Mouse (Mus musculus) kidney, embryonic 14.5 days (tissue): Measurements from ENCODE around the gene Fstl3. TPM values are rescaled to one million over a fixed set of nuclear protein-coding genes. Genes with fewer than 3 reads are reported as not detected.
A peak's percentile ranks its signal among the peaks of the same experiment; 100 is the strongest.

Source experiments
- ATAC-seq: fragments of 200-750 bp; cut with Nextera tagmentation; 2 replicates; pipeline ENCODE4 v1.8.0; 2017; ENCODE audit warnings: moderate number of reproducible peaks, mild to moderate bottlenecking, moderate TSS enrichment, moderate library complexity; ENCODE audit not compliant: low FRiP score, low TSS enrichment
- H3K27ac ChIP-seq: fragments of 300-500 bp; sonication (generic); 2 replicates; pipeline ENCODE4 v1.5.1; 2014; ENCODE audit warnings: low read depth, mild to moderate bottlenecking, low read length, moderate library complexity, mixed read lengths
- H3K27me3 ChIP-seq: fragments of 300-500 bp; sonication (generic); 2 replicates; pipeline ENCODE4 v1.6.1; 2014; ENCODE audit warnings: mild to moderate bottlenecking, low read length; ENCODE audit not compliant: control insufficient read depth, insufficient read depth
- H3K36me3 ChIP-seq: fragments of 300-500 bp; sonication (generic); 2 replicates; pipeline ENCODE4 v1.6.1; 2014; ENCODE audit warnings: low read length, mixed read lengths; ENCODE audit not compliant: control insufficient read depth, insufficient read depth
- H3K4me1 ChIP-seq: fragments of 300-500 bp; sonication (generic); 2 replicates; pipeline ENCODE4 v1.6.1; 2014; ENCODE audit warnings: low read length, mixed read lengths; ENCODE audit not compliant: control insufficient read depth, insufficient read depth
- H3K4me2 ChIP-seq: fragments of 300-500 bp; sonication (generic); replicated peaks from 2 replicates; pipeline ENCODE4 v1.6.1; 2014; ENCODE audit warnings: low read depth, mild to moderate bottlenecking, low read length
- H3K4me3 ChIP-seq: fragments of 300-500 bp; sonication (generic); 2 replicates; pipeline ENCODE4 v1.5.1; 2014; ENCODE audit warnings: mild to moderate bottlenecking, low read length
- H3K9ac ChIP-seq: fragments of 300-500 bp; sonication (generic); 2 replicates; pipeline ENCODE4 v1.6.1; 2014; ENCODE audit warnings: low read depth, mild to moderate bottlenecking, low read length, moderate library complexity
- H3K9me3 ChIP-seq: fragments of 300-500 bp; sonication (generic); 2 replicates; pipeline ENCODE4 v1.6.1; 2016; ENCODE audit warnings: low read length; ENCODE audit not compliant: control insufficient read depth
- WGBS: fragments of 180-500 bp; shearing (Covaris S2); extraction: QIAGEN DNeasy Blood & Tissue Kit; methylation state at CpG from one replicate; pipeline ENCODE4 v1.1.7; 2014; 5-methylcytosine and 5-hydroxymethylcytosine counted together
- polyA plus RNA-seq: library from polyadenylated mRNA; unstranded; fragments of >200 nt; fragmentation: Nextera tagmentation; extraction: Ambion mirVana; gene quantifications from 2 replicates; pipeline ENCODE4 v1.2.1, GENCODE M21; 2014

The Fstl3 gene
- polyA plus RNA-seq, 1 experiment from 2014 or later = 8.2 TPM

DNA sequence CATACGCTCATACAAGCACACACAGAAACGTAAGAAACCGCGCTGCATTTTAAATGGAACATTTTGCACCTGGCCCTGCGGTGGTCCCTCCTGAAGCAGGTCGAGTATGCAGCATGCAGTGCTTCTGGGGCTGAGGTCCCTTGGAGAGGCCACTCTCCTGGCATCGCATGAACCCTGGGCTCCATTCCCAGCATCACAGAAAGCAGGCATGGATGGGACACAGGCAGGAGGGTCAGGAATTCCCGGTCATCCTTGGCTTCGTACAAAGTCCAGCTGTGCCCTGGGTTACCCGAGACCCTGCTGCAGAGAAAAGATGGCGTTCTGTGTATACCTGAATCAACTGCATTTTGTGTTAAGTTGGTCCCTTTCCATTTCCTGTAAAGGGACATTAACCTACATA is 23.4 kb downstream of the Fstl3 start:
- Histone ChIP-seq H3K4me1 (peaks cover 61% of the 10 kb centered on the region), H3K27ac (no peak overlapping the region)
- no peak for ATAC-seq

GRCm38 (mm10) chr10:79801837-79802236 is 24.8 kb downstream of the Fstl3 start:
- 25% methylated on average over 3 of the region's 3 CpGs for WGBS
- no peak overlapping the region for H3K4me3 ChIP-seq
- H3K27ac ChIP-seq = peak overlapping the region; percentile 79
- no peaks in the 10 kb centered on the region for H3K36me3 ChIP-seq
- H3K27me3 ChIP-seq = no peaks in the 10 kb centered on the region
- no peak overlapping the region for H3K4me2 ChIP-seq
- peaks cover 64% of the 10 kb centered on the region for H3K4me1 ChIP-seq
- H3K9me3 ChIP-seq = no peaks in the 10 kb centered on the region
- H3K9ac ChIP-seq = no peak overlapping the region; the same call in 1 of the 2 replicates
- ATAC-seq = no peak

More for the DNA sequence above, 23.4 kb downstream of the Fstl3 start:
- Histone ChIP-seq H3K9me3 (no peaks in the 10 kb centered on the region), H3K27me3 (no peaks in the 10 kb centered on the region), H3K4me2 (no peak overlapping the region), H3K36me3 (no peaks in the 10 kb centered on the region), H3K9ac (no peak overlapping the region), H3K4me3 (no peak overlapping the region)
- 68% methylated on average over 11 of the region's 11 CpGs for WGBS

GRCm38 (mm10) chr10:79802331-79802971 is 25.4 kb downstream of the Fstl3 start:
- Histone ChIP-seq H3K9ac (no peak overlapping the region; the same call in 1 of the 2 replicates), H3K9me3 (no peaks in the 10 kb centered on the region), H3K4me1 (peaks cover 60% of the 10 kb centered on the region), H3K4me2 (no peak overlapping the region; the same call in 1 of the 2 replicates), H3K36me3 (peaks cover under 1% of the 10 kb centered on the region; the same call in 1 of the 2 replicates), H3K4me3 (no peak overlapping the region), H3K27ac (peak overlapping the region; percentile 79), H3K27me3 (no peaks in the 10 kb centered on the region)
- peak; percentile 61 for ATAC-seq
- 30% methylated on average over 11 of the region's 11 CpGs for WGBS

DNA sequence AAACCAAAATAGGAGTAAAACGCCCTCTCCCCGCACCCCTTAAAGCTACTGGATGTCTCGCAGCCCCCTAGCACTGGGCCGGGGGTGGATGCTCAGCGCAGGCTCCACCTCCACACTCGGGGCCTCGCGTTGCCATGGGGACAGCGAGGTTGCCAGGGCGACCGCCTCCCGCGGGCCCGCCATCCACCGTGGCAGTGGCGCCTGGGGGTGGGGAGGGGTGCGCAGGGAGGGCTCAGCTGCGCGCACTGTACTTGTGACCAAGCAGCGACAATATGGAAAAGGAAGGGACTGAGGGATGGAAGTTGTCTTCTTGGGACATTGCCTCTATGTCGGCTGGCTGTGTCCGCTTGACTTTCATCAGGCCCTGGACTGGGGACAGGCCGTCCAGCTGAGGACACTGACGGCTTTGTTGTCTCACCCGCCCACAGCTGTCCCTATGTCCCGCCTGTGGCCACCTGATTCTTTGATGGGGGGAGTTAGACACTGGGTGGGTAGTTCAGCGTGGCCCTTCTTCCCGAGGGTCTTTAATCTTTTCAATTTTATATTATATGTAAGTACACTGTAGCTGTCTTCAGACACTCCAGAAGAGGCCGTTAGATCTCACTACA is 26.7 kb downstream of the Fstl3 start:
- H3K27ac ChIP-seq = peak overlapping the region; percentile 5; the same call in 1 of the 2 replicates
- H3K36me3 ChIP-seq = peaks cover 12% of the 10 kb centered on the region; the same call in 1 of the 2 replicates
- H3K27me3 ChIP-seq = no peaks in the 10 kb centered on the region
- WGBS = 8% methylated on average over 29 of the region's 29 CpGs
- H3K4me2 ChIP-seq = peak overlapping the region; percentile 15; the same call in 1 of the 2 replicates
- H3K9me3 ChIP-seq = no peaks in the 10 kb centered on the region
- peak; percentile 53 for ATAC-seq
- peaks cover 53% of the 10 kb centered on the region for H3K4me1 ChIP-seq
- H3K4me3 ChIP-seq = no peak overlapping the region
- peak overlapping the region; percentile 5; the same call in 1 of the 2 replicates for H3K9ac ChIP-seq

- Histone ChIP-seq H3K36me3 (peaks cover 26% of the 10 kb centered on the region; the same call in 1 of the 2 replicates), H3K27me3 (no peaks in the 10 kb centered on the region), H3K4me2 (no peak overlapping the region), H3K9me3 (no peaks in the 10 kb centered on the region), H3K4me3 (no peak overlapping the region), H3K4me1 (peaks cover 53% of the 10 kb centered on the region), H3K9ac (no peak overlapping the region), H3K27ac (peak overlapping the region; percentile 66)
- ATAC-seq = 0 out of 2 replicates have a peak, but pooled peaks have one; percentile 13
- WGBS = 21% methylated on average over 11 of the region's 11 CpGs
Observed at GRCm38 (mm10) chr10:79805636-79806035, 28.6 kb downstream of the Fstl3 start.

DNA sequence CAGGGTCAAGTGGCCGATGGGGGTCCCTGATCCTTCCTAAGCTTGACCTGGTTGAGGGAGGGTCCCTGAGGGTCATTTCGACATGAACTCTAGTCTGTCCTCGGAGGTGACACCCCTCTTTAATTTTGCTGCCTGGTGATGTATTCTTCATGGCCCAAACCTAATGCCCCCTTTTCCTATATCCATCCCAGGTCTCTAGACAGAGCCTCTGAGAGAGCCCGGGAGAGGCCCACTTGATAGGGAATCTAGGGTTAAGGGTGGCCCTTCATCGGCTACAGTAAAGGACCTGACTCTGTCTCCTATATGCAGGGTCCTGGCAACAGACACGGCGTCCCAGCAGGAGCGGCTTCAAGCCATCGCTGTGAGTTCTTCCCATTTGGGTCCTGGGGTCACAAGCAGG is 29.3 kb downstream of the Fstl3 start:
- H3K27ac ChIP-seq = peak overlapping the region; percentile 65; the same call in 1 of the 2 replicates
- ATAC-seq = no peak
- H3K36me3 ChIP-seq = peaks cover 30% of the 10 kb centered on the region; the same call in 1 of the 2 replicates
- H3K9me3 ChIP-seq = no peaks in the 10 kb centered on the region
- 75% methylated on average over 9 of the region's 9 CpGs for WGBS
- H3K4me1 ChIP-seq = peaks cover 48% of the 10 kb centered on the region
- H3K27me3 ChIP-seq = no peaks in the 10 kb centered on the region
- H3K9ac ChIP-seq = no peak overlapping the region
- H3K4me2 ChIP-seq = no peak overlapping the region
- no peak overlapping the region for H3K4me3 ChIP-seq

GRCm38 (mm10) chr10:79806972-79807371 is 29.9 kb downstream of the Fstl3 start:
- H3K4me2 ChIP-seq = no peak overlapping the region
- WGBS = 75% methylated on average over 10 of the region's 10 CpGs
- H3K36me3 ChIP-seq = peaks cover 35% of the 10 kb centered on the region; the same call in 1 of the 2 replicates
- H3K27ac ChIP-seq = no peak overlapping the region; the same call in 1 of the 2 replicates
- H3K4me1 ChIP-seq = peaks cover 43% of the 10 kb centered on the region
- no peak overlapping the region for H3K4me3 ChIP-seq
- H3K9ac ChIP-seq = no peak overlapping the region
- no peak for ATAC-seq
- no peaks in the 10 kb centered on the region for H3K27me3 ChIP-seq
- H3K9me3 ChIP-seq = no peaks in the 10 kb centered on the region

GRCm38 (mm10) chr10:79807826-79808225 is 30.8 kb downstream of the Fstl3 start:
- Histone ChIP-seq H3K4me3 (no peak overlapping the region), H3K4me1 (peaks cover 37% of the 10 kb centered on the region), H3K9me3 (no peaks in the 10 kb centered on the region), H3K36me3 (peaks cover 39% of the 10 kb centered on the region; the same call in 1 of the 2 replicates), H3K9ac (no peak overlapping the region), H3K27ac (peak overlapping the region; percentile 24; the same call in 1 of the 2 replicates), H3K4me2 (no peak overlapping the region), H3K27me3 (no peaks in the 10 kb centered on the region)
- no peak for ATAC-seq
- WGBS = 47% methylated on average over 11 of the region's 11 CpGs

GRCm38 (mm10) chr10:79808728-79809127 is 31.7 kb downstream of the Fstl3 start:
- Histone ChIP-seq H3K27me3 (no peaks in the 10 kb centered on the region), H3K4me3 (no peak overlapping the region), H3K9ac (no peak overlapping the region), H3K27ac (no peak overlapping the region), H3K9me3 (no peaks in the 10 kb centered on the region), H3K4me2 (no peak overlapping the region), H3K4me1 (peaks cover 28% of the 10 kb centered on the region), H3K36me3 (peaks cover 39% of the 10 kb centered on the region; the same call in 1 of the 2 replicates)
- ATAC-seq = no peak
- WGBS = 83% methylated on average over 11 of the region's 11 CpGs
